Mouse (Mus musculus) midbrain, postnatal 0 days (tissue): Measurements from ENCODE around the gene Rpp21. TPM values are rescaled to one million over a fixed set of nuclear protein-coding genes. Genes with fewer than 3 reads are reported as not detected.

ENCODE experiments used
- ATAC-seq: fragments of 200-750 bp; cut with Nextera tagmentation; 2 replicates; pipeline ENCODE4 v1.8.0; 2017; ENCODE audit warnings: moderate number of reproducible peaks, mild to moderate bottlenecking, moderate TSS enrichment, moderate library complexity; ENCODE audit not compliant: low FRiP score
- DNase-seq: peaks from one replicate; pipeline ENCODE4 v3.0.0-alpha.2; 2015; ENCODE audit warnings: low spot score
- H3K27ac ChIP-seq: fragments of 300-500 bp; sonication (generic); 2 replicates; pipeline ENCODE4 v1.5.1; 2014; ENCODE audit warnings: low read depth, mild to moderate bottlenecking, low read length, mixed read lengths
- H3K27me3 ChIP-seq: fragments of 300-500 bp; sonication (generic); 2 replicates; pipeline ENCODE4 v1.6.1; 2014; ENCODE audit warnings: low read length, control low read depth, mixed read lengths; ENCODE audit not compliant: insufficient read depth
- H3K36me3 ChIP-seq: fragments of 300-500 bp; sonication (generic); 2 replicates; pipeline ENCODE4 v1.6.1; 2014; ENCODE audit warnings: low read length, control low read depth, mixed read lengths; ENCODE audit not compliant: insufficient read depth
- H3K4me1 ChIP-seq: fragments of 300-500 bp; sonication (generic); 2 replicates; pipeline ENCODE4 v1.6.1; 2014; ENCODE audit warnings: mild to moderate bottlenecking, control low read depth, antibody characterized with exemption, low read length, mixed read lengths; ENCODE audit not compliant: insufficient read depth
- H3K4me2 ChIP-seq: fragments of 300-500 bp; sonication (generic); 2 replicates; pipeline ENCODE4 v1.6.1; 2014; ENCODE audit warnings: low read depth, mild to moderate bottlenecking, low read length, mixed read lengths; ENCODE audit not compliant: poor library complexity, severe bottlenecking
- H3K4me3 ChIP-seq: fragments of 300-500 bp; sonication (generic); 2 replicates; pipeline ENCODE4 v1.5.1; 2014; ENCODE audit warnings: low read depth, mild to moderate bottlenecking, low read length, moderate library complexity
- H3K9ac ChIP-seq: fragments of 300-500 bp; sonication (generic); replicated peaks from 2 replicates; pipeline ENCODE4 v1.6.1; 2014; ENCODE audit warnings: mild to moderate bottlenecking, low read length, moderate library complexity, mixed read lengths; ENCODE audit not compliant: poor library complexity, severe bottlenecking
- H3K9me3 ChIP-seq: fragments of 300-500 bp; sonication (generic); 2 replicates; pipeline ENCODE4 v1.6.1; 2016; ENCODE audit warnings: low read length, control low read depth
- CTCF ChIP-seq: IDR thresholded peaks from 2 replicates; pipeline ENCODE4 v1.5.1; 2016; ENCODE audit warnings: antibody characterized with exemption, mild to moderate bottlenecking
- WGBS: fragments of 180-500 bp; shearing (Covaris S2); extraction: QIAGEN DNeasy Blood & Tissue Kit; methylation state at CpG from one replicate; pipeline ENCODE4 v1.1.7; 2014; 5-methylcytosine and 5-hydroxymethylcytosine counted together
- polyA plus RNA-seq: library from polyadenylated mRNA; unstranded; fragments of >200 nt; fragmentation: Nextera tagmentation; extraction: Ambion mirVana; gene quantifications from 2 replicates; pipeline ENCODE4 v1.2.1, GENCODE M21; 2015
- total RNA-seq: library from RNA; depleted of rRNA; stranded (reverse); fragments of >200 nt; gene quantifications from 2 replicates; pipeline ENCODE4 v1.2.3, GENCODE M21; 2014; rRNA removed

The Rpp21 gene
- total RNA-seq (47.7 and 48.5 TPM in 2 replicates), polyA plus RNA-seq (169 and 187 TPM in 2 replicates)

DNA sequence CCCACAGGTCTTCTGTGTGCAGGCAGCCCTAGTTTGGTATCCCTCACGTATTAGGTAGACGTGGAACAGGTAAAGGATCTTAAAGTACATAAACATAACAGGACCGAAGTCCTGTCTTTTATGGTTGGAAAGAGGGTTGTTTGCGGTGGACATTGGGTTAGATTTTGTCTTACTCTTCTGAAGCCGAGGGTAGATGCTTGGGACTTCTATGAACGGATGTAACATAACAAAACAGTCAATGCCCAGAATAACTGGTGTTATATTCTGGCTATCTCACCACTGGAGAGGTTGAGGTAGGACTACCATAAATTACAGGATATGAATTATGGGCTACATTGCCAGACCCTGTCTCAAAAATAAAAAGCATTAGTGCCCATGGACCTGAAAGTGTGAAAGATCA lies at the start of gene Rpp21:
TSS of gene Rpp21 (minus strand) at position 101 of the 400 bp plus-strand sequence.
- Histone ChIP-seq H3K27ac (peak within 1 kb of the TSS; percentile 94), H3K4me1 (0 out of 2 replicates have a peak, but pooled peaks cover 4% of the 10 kb centered on the region), H3K9me3 (no peaks in the 10 kb centered on the region), H3K36me3 (peaks cover 35% of the 10 kb centered on the region), H3K27me3 (no peaks in the 10 kb centered on the region), H3K9ac (peak within 1 kb of the TSS; percentile 95), H3K4me3 (peak within 1 kb of the TSS; percentile 80), H3K4me2 (peak within 1 kb of the TSS; percentile 54)
- 51% methylated on average over 6 of the region's 6 CpGs for WGBS
- DNase-seq (no peak), ATAC-seq (no peak)
- no peak for TF ChIP-seq CTCF

DNA sequence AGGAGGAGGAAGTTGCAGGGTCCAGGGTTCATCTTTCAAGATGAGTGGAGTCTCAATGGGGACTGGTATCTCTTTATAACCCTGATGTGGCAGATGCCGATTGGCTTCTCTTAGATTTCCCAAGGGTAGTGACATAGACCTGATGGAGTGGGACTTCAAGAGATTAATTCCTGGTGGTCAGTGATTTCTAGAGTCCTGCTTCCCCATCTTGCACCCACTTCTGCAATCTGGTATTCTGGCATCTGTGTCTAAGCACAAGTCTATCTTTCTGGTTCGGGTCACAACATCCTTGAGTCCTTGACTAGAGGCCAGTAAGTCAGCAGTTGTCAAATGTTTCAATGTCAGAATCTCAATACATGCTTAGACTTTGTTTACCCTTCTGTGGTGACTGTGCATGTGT lies 28.5 kb upstream of the Rpp21 start, which contains the start of gene H2-M10.2:
TSS of gene H2-M10.2 (minus strand) at position 101 of the 400 bp plus-strand sequence.
- no peak within 1 kb of the TSS for H3K4me2 ChIP-seq
- no peak for TF ChIP-seq CTCF
- no peaks in the 10 kb centered on the region for H3K36me3 ChIP-seq
- no peaks in the 10 kb centered on the region for H3K27me3 ChIP-seq
- DNase-seq: no peak
- no peak for ATAC-seq
- no peak within 1 kb of the TSS for H3K4me3 ChIP-seq
- H3K27ac ChIP-seq: no peak within 1 kb of the TSS
- 97% methylated on average over 2 of the region's 2 CpGs for WGBS
- no peak within 1 kb of the TSS for H3K9ac ChIP-seq
- no peaks in the 10 kb centered on the region for H3K4me1 ChIP-seq
- no peaks in the 10 kb centered on the region for H3K9me3 ChIP-seq

DNA sequence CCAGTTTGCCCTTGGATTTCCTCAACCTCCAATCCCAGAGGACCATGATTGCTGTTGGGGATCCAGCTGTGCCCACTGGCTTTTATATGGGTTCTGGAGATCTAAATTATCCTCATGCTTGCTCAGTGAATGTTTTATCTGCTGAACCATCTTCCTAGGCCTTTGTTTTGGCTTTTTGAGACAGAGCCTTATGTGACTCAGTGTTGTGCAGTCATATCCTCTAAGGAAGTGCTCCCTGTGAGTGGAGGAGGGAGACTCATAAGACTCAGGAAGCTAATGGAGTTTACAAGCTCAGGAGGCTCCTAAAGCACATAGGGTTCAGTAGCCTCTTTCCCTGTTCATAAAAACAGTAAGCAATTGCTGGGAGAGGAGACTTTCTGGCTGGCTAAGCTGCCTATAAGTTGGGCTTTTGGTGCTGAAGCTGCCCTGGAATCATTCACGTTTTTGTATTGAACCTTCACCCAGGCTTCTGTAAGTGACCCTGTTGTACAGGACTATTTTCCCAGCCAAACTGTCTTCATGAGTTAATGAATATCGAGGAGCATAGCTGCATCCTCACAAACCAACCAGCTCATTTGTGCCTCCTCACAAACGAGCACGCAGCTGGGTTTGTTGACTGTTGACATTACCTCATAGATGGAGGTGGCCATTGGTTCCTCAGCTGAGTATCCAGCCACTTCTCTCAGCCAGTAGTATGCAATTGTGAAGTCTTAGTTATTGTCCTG lies 23.8 kb upstream of the Rpp21 start:
- Histone ChIP-seq H3K4me2 (no peak overlapping the region), H3K4me1 (no peaks in the 10 kb centered on the region), H3K9me3 (no peaks in the 10 kb centered on the region), H3K27me3 (no peaks in the 10 kb centered on the region), H3K9ac (no peak overlapping the region), H3K4me3 (no peak overlapping the region), H3K36me3 (0 out of 2 replicates have a peak, but pooled peaks cover 7% of the 10 kb centered on the region), H3K27ac (no peak overlapping the region)
- TF ChIP-seq CTCF: no peak
- 95% methylated on average over 4 of the region's 4 CpGs for WGBS
- no peak for ATAC-seq
- no peak for DNase-seq

DNA sequence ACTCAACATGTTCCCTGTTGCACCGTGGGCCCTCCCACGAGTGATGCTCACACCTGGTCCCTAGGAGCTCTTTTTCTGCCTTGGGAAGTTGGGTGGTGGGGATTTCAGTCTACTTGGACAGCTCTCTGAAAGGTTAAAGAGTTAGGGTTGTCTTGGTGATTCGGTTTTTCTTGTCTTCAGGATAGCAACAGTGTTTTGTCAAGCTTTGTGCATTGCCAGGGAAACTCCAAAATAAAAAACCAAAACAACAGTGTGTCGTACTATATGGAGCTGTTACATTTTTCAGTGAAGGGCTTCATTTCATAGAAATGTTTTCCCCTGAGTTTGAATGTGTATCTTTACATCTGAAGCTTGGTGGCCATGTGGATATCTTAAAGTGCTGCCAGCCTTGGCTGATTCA lies 16.9 kb upstream of the Rpp21 start:
- no peak overlapping the region for H3K4me2 ChIP-seq
- no peak overlapping the region for H3K4me3 ChIP-seq
- WGBS: 92% methylated on average over 4 of the region's 4 CpGs
- H3K9ac ChIP-seq: no peak overlapping the region
- no peaks in the 10 kb centered on the region for H3K9me3 ChIP-seq
- no peaks in the 10 kb centered on the region; the same call in 1 of the 2 replicates for H3K36me3 ChIP-seq
- no peak for ATAC-seq
- H3K4me1 ChIP-seq: peaks cover 17% of the 10 kb centered on the region
- H3K27me3 ChIP-seq: no peaks in the 10 kb centered on the region
- TF ChIP-seq CTCF: no peak
- no peak overlapping the region for H3K27ac ChIP-seq
- DNase-seq: no peak

DNA sequence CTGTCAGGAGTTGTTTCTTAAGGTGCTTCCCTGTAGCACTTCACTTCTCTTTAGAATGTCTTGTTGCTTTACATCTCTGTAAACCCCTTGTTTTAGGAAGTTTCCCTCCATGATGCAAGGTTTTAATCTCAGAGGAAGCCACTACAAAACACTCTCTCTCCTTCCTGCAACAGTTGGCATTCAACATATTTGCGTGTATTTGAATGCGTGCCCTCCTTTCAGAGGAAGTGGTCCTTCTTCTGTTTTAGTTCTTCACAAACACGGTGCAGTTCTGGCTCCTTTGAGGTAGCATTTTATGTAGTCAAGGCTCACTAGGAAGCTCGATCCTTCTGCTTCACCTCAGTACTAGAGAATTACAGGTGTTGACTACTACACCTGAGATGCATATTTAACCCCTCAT lies 15.9 kb upstream of the Rpp21 start:
- DNase-seq (no peak), ATAC-seq (no peak)
- Histone ChIP-seq H3K27me3 (no peaks in the 10 kb centered on the region), H3K36me3 (no peaks in the 10 kb centered on the region; the same call in 1 of the 2 replicates), H3K4me2 (no peak overlapping the region), H3K27ac (no peak overlapping the region), H3K9me3 (no peaks in the 10 kb centered on the region), H3K9ac (no peak overlapping the region), H3K4me1 (peaks cover 17% of the 10 kb centered on the region), H3K4me3 (no peak overlapping the region)
- TF ChIP-seq CTCF: no peak
- 91% methylated on average over 4 of the region's 4 CpGs for WGBS

DNA sequence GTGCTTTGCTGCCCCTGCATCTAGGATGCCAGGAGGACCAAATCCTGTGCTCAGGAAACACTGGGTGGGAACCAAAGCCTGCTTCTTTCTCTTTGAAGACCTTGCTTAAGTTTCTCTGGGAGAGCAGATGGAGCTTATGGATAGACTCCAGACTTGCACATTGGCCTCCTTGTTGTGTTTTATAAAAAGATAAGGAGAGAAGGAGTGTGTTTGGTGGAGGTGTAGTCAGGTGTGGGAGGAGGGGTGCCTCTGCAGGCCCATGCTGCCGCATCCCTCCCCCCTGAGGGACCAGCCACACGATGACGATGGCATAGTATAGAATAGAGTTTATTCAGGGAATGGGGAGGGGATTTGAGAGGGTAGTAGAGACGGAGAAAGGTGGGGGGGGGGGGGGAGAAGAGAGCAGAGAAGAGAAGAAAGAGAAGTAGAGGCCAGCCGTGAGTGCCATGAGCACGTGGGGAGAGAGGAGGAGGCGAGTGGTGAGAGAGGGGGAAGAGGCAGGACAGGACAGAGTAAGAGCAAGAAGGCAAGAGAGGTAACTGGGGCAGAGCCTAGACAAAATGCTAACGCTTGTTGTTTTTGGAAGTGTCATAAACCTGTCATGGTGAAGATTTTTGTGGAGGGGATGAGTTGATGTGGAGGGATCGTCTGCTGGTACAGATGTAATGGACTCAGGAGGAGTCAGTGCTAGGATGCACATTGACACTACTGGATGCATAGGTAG lies 14.9 kb upstream of the Rpp21 start:
- no peak for TF ChIP-seq CTCF
- no peak for ATAC-seq
- H3K9me3 ChIP-seq: no peaks in the 10 kb centered on the region
- peaks cover 17% of the 10 kb centered on the region for H3K4me1 ChIP-seq
- no peaks in the 10 kb centered on the region for H3K27me3 ChIP-seq
- H3K27ac ChIP-seq: no peak overlapping the region
- 83% methylated on average over 9 of the region's 9 CpGs for WGBS
- no peak for DNase-seq
- H3K4me3 ChIP-seq: peak overlapping the region; percentile 94
- peak overlapping the region; percentile 88 for H3K4me2 ChIP-seq
- peaks cover 3% of the 10 kb centered on the region; the same call in 1 of the 2 replicates for H3K36me3 ChIP-seq
- no peak overlapping the region; the same call in 1 of the 2 replicates for H3K9ac ChIP-seq
